Mouse (Mus musculus) spleen, postnatal 4 days (tissue): ENCODE results near the gene Rere.
"Not testable (repeated sequence)": the region's sequence is repeated elsewhere in the genome, so short reads cannot be mapped to it uniquely, and the experiment has no call there.

Experiments used
- DNase-seq, 2 experiments: peaks; one replicate each; pipeline ENCODE4 v3.0.0; 2022; ENCODE audit warnings: low spot score in 2 of 2

Rere gene

GRCm38 (mm10) chr4:150549989-150550716 lies 268.7 kb downstream of the Rere start:
- DNase-seq, result no peak

GRCm38 (mm10) chr4:150551390-150551789 lies 269.9 kb downstream of the Rere start:
- no peak for DNase-seq

GRCm38 (mm10) chr4:150552751-150553600 lies 271.5 kb downstream of the Rere start:
- DNase-seq, result no peak

GRCm38 (mm10) chr4:150555783-150556182 lies 274.3 kb downstream of the Rere start:
- DNase-seq, result no peak

- peak; percentile 34 to 72 for DNase-seq
Measured at GRCm38 (mm10) chr4:150556382-150557221, 275.2 kb downstream of the Rere start.

GRCm38 (mm10) chr4:150557289-150557688 lies 275.8 kb downstream of the Rere start:
- DNase-seq, result not testable (repeated sequence)

GRCm38 (mm10) chr4:150557976-150558375 lies 276.5 kb downstream of the Rere start:
- peak in 1 of 2 experiments; percentile 35 for DNase-seq

- DNase-seq, result no peak
Measured at GRCm38 (mm10) chr4:150559514-150559913, 278.1 kb downstream of the Rere start.

- no peak for DNase-seq
Measured at GRCm38 (mm10) chr4:150563281-150563680, 281.8 kb downstream of the Rere start.

- DNase-seq, result peak; percentile 68 to 76
Measured at GRCm38 (mm10) chr4:150566193-150566592, 284.7 kb downstream of the Rere start.

GRCm38 (mm10) chr4:150568318-150569134 lies 287.1 kb downstream of the Rere start:
- DNase-seq, result peak; percentile 55 to 73

- peak; percentile 76 to 90 for DNase-seq
Measured at GRCm38 (mm10) chr4:150569135-150569833, 287.8 kb downstream of the Rere start.

GRCm38 (mm10) chr4:150569834-150570571 lies 288.6 kb downstream of the Rere start:
- no peak for DNase-seq

GRCm38 (mm10) chr4:150570793-150571192 lies 289.3 kb downstream of the Rere start:
- DNase-seq, result no peak

- DNase-seq, result no peak
Measured at GRCm38 (mm10) chr4:150572104-150572691, 290.8 kb downstream of the Rere start.

GRCm38 (mm10) chr4:150572938-150573337 lies 291.5 kb downstream of the Rere start:
- DNase-seq, result no peak

- DNase-seq, result no peak
Measured at GRCm38 (mm10) chr4:150575363-150576092, 294.1 kb downstream of the Rere start.

- no peak for DNase-seq
Measured at GRCm38 (mm10) chr4:150576339-150576738, 294.9 kb downstream of the Rere start.

GRCm38 (mm10) chr4:150578021-150578420 lies 296.6 kb downstream of the Rere start:
- no peak for DNase-seq
